Mouse (Mus musculus) MEL (cell line): ENCODE data around the gene Sox5. TPM values are rescaled to one million over a fixed set of nuclear protein-coding genes. Genes with fewer than 3 reads are reported as not detected.

ENCODE experiments used
- DNase-seq: peaks from one replicate; pipeline ENCODE4 v3.0.0; 2011; ENCODE audit warnings: low read depth, low spot score
- H3K27ac ChIP-seq: 2 replicates; pipeline ENCODE4 v1.5.1; 2012; ENCODE audit warnings: low read depth, mild to moderate bottlenecking, control low read depth, low read length, moderate library complexity; ENCODE audit not compliant: control insufficient read depth
- H3K27me3 ChIP-seq, 2 experiments: fragments of 150-350 bp in 1 of 2; sonication (generic) in 1 of 2; 2 replicates each; pipeline ENCODE4 v1.6.1; 2012; ENCODE audit warnings: low read length in 2 of 2, mild to moderate bottlenecking in 2 of 2, improper control_type of control experiment in 1 of 2, moderate library complexity in 1 of 2; ENCODE audit not compliant: insufficient read depth in 2 of 2, control insufficient read depth in 1 of 2
- H3K36me3 ChIP-seq, 2 experiments: 2 replicates each; pipeline ENCODE4 v1.6.1; 2012 to 2014; ENCODE audit warnings: low read length in 2 of 2, improper control_type of control experiment in 1 of 2, inconsistent platforms in 1 of 2, mild to moderate bottlenecking in 1 of 2; ENCODE audit not compliant: insufficient read depth in 2 of 2, control insufficient read depth in 1 of 2
- H3K4me1 ChIP-seq, 2 experiments: fragments of 150-350 bp in 1 of 2; sonication (generic) in 1 of 2; 2 replicates each; pipeline ENCODE4 v1.6.1; 2012; ENCODE audit warnings: low read length in 2 of 2, improper control_type of control experiment in 1 of 2, mild to moderate bottlenecking in 1 of 2; ENCODE audit not compliant: insufficient read depth in 2 of 2, control insufficient read depth in 1 of 2
- H3K4me3 ChIP-seq, 2 experiments: fragments of 150-350 bp in 1 of 2; sonication (generic) in 1 of 2; 2 replicates each; pipeline ENCODE4 v1.5.1; 2012; ENCODE audit warnings: low read depth in 2 of 2, low read length in 2 of 2, mild to moderate bottlenecking in 2 of 2, moderate library complexity in 2 of 2, control low read depth in 1 of 2, improper control_type of control experiment in 1 of 2; ENCODE audit not compliant: control insufficient read depth in 1 of 2, insufficient read depth in 1 of 2
- H3K79me2 ChIP-seq: 2 replicates; pipeline ENCODE4 v1.6.1; 2012; ENCODE audit warnings: mild to moderate bottlenecking, low read length, moderate library complexity; ENCODE audit not compliant: control insufficient read depth, poor library complexity, insufficient read depth
- H3K9ac ChIP-seq: 2 replicates; pipeline ENCODE4 v1.6.1; 2012; ENCODE audit warnings: low read depth, mild to moderate bottlenecking, control low read depth, low read length, moderate library complexity; ENCODE audit not compliant: control insufficient read depth, poor library complexity, severe bottlenecking
- H3K9me3 ChIP-seq: fragments of 150-350 bp; sonication (generic); replicated peaks from 2 replicates; pipeline ENCODE4 v1.6.1; 2012; ENCODE audit warnings: mild to moderate bottlenecking, low read length, improper control_type of control experiment, moderate library complexity; ENCODE audit not compliant: insufficient read depth
- BHLHE40 ChIP-seq: IDR thresholded peaks from 2 replicates; pipeline ENCODE4 v1.6.1; 2012; ENCODE audit warnings: low read depth, mild to moderate bottlenecking, inconsistent platforms, low read length, improper control_type of control experiment, borderline replicate concordance
- CHD1 ChIP-seq: IDR thresholded peaks from 2 replicates; pipeline ENCODE4 v1.6.1; 2012; ENCODE audit warnings: low read depth, mild to moderate bottlenecking, inconsistent platforms, low read length, improper control_type of control experiment
- CHD2 ChIP-seq: IDR thresholded peaks from 2 replicates; pipeline ENCODE4 v1.6.1; 2011; ENCODE audit warnings: low read length, improper control_type of control experiment
- CTCF ChIP-seq, 3 experiments: IDR thresholded peaks in 2 of 3; conservative IDR thresholded peaks in 1 of 3; 2 replicates each; pipeline ENCODE4 v1.5.1; 2011 to 2012; ENCODE audit warnings: low read length in 3 of 3, low read depth in 2 of 3, mild to moderate bottlenecking in 2 of 3, improper control_type of control experiment in 1 of 3, inconsistent platforms in 1 of 3, mixed read lengths in 1 of 3, moderate library complexity in 1 of 3; ENCODE audit not compliant: control insufficient read depth in 1 of 3, insufficient read depth in 1 of 3, poor library complexity in 1 of 3, severe bottlenecking in 1 of 3
- ELF1 ChIP-seq: IDR thresholded peaks from 2 replicates; pipeline ENCODE4 v1.6.1; 2014; ENCODE audit warnings: low read depth, mild to moderate bottlenecking, inconsistent platforms, low read length, improper control_type of control experiment, moderate library complexity
- GABPA ChIP-seq: IDR thresholded peaks from 2 replicates; pipeline ENCODE4 v1.6.1; 2012; ENCODE audit warnings: low read depth, mild to moderate bottlenecking, inconsistent platforms, low read length, improper control_type of control experiment, moderate library complexity
- HCFC1 ChIP-seq: IDR thresholded peaks from 2 replicates; pipeline ENCODE4 v1.6.1; 2012; ENCODE audit warnings: low read depth, mild to moderate bottlenecking, inconsistent platforms, low read length, improper control_type of control experiment, moderate library complexity
- MAX ChIP-seq: IDR thresholded peaks from 2 replicates; pipeline ENCODE4 v1.6.1; 2011; ENCODE audit warnings: low read length, improper control_type of control experiment
- MAZ ChIP-seq: IDR thresholded peaks from 2 replicates; pipeline ENCODE4 v1.6.1; 2012; ENCODE audit warnings: low read depth, mild to moderate bottlenecking, inconsistent platforms, low read length, improper control_type of control experiment
- MXI1 ChIP-seq: IDR thresholded peaks from 2 replicates; pipeline ENCODE4 v1.6.1; 2011; ENCODE audit warnings: mild to moderate bottlenecking, low read depth, low read length, improper control_type of control experiment
- MYB ChIP-seq: IDR thresholded peaks from 2 replicates; pipeline ENCODE4 v1.6.1; 2011; ENCODE audit warnings: mild to moderate bottlenecking, low read depth, low read length, improper control_type of control experiment
- MYC ChIP-seq: IDR thresholded peaks from 2 replicates; pipeline ENCODE4 v1.6.1; 2011; ENCODE audit warnings: low read depth, mild to moderate bottlenecking, low read length, improper control_type of control experiment, moderate library complexity
- NELFE ChIP-seq: IDR thresholded peaks from 2 replicates; pipeline ENCODE4 v1.6.1; 2011; ENCODE audit warnings: low read depth, low read length, improper control_type of control experiment
- NRF1 ChIP-seq: IDR thresholded peaks from 2 replicates; pipeline ENCODE4 v1.6.1; 2014; ENCODE audit warnings: low read depth, mild to moderate bottlenecking, inconsistent platforms, low read length, improper control_type of control experiment, moderate library complexity; ENCODE audit not compliant: poor library complexity, insufficient read depth, severe bottlenecking
- POLR2AphosphoS2 ChIP-seq: IDR thresholded peaks from 2 replicates; pipeline ENCODE4 v1.6.1; 2011; ENCODE audit warnings: low read length, improper control_type of control experiment
- RAD21 ChIP-seq: IDR thresholded peaks from 2 replicates; pipeline ENCODE4 v1.6.1; 2011; ENCODE audit warnings: mild to moderate bottlenecking, low read depth, low read length, improper control_type of control experiment
- RCOR1 ChIP-seq: IDR thresholded peaks from 2 replicates; pipeline ENCODE4 v1.6.1; 2012; ENCODE audit warnings: low read depth, mild to moderate bottlenecking, inconsistent platforms, low read length, improper control_type of control experiment
- SIN3A ChIP-seq: IDR thresholded peaks from 2 replicates; pipeline ENCODE4 v1.6.1; 2012; ENCODE audit warnings: low read length, improper control_type of control experiment, inconsistent platforms
- SMC3 ChIP-seq: IDR thresholded peaks from 2 replicates; pipeline ENCODE4 v1.6.1; 2011; ENCODE audit warnings: low read depth, low read length, improper control_type of control experiment
- TCF12 ChIP-seq: IDR thresholded peaks from 2 replicates; pipeline ENCODE4 v1.6.1; 2014; ENCODE audit warnings: low read depth, mild to moderate bottlenecking, inconsistent platforms, low read length, improper control_type of control experiment, moderate library complexity
- UBTF ChIP-seq: IDR thresholded peaks from 2 replicates; pipeline ENCODE4 v1.6.1; 2012; ENCODE audit warnings: low read depth, mild to moderate bottlenecking, inconsistent platforms, low read length, improper control_type of control experiment, moderate library complexity, borderline replicate concordance; ENCODE audit not compliant: insufficient read depth
- USF1 ChIP-seq: IDR thresholded peaks from 2 replicates; pipeline ENCODE4 v1.6.1; 2014; ENCODE audit warnings: low read depth, mild to moderate bottlenecking, inconsistent platforms, low read length, improper control_type of control experiment, moderate library complexity
- USF2 ChIP-seq, 2 experiments: IDR thresholded peaks; 2 replicates each; pipeline ENCODE4 v1.6.1; 2011 to 2012; ENCODE audit warnings: improper control_type of control experiment in 2 of 2, low read length in 2 of 2, borderline replicate concordance in 1 of 2, inconsistent platforms in 1 of 2, low read depth in 1 of 2, mild to moderate bottlenecking in 1 of 2; ENCODE audit not compliant: insufficient read depth in 1 of 2
- ZC3H11A ChIP-seq: IDR thresholded peaks from 2 replicates; pipeline ENCODE4 v1.6.1; 2012; ENCODE audit warnings: low read depth, mild to moderate bottlenecking, inconsistent platforms, low read length, improper control_type of control experiment
- ZKSCAN1 ChIP-seq: IDR thresholded peaks from 2 replicates; pipeline ENCODE4 v1.6.1; 2012; ENCODE audit warnings: low read depth, mild to moderate bottlenecking, inconsistent platforms, low read length, improper control_type of control experiment, moderate library complexity
- ZMIZ1 ChIP-seq: IDR thresholded peaks from 2 replicates; pipeline ENCODE4 v1.6.1; 2012; ENCODE audit warnings: low read depth, mild to moderate bottlenecking, inconsistent platforms, low read length, improper control_type of control experiment, moderate library complexity
- ZNF384 ChIP-seq: IDR thresholded peaks from 2 replicates; pipeline ENCODE4 v1.6.1; 2012; ENCODE audit warnings: low read depth, mild to moderate bottlenecking, inconsistent platforms, low read length, improper control_type of control experiment
- polyA plus RNA-seq, 2 experiments: library from polyadenylated mRNA; stranded (reverse) in 1 of 2; unstranded in 1 of 2; fragments of >175 nt in 1 of 2; fragments of >200 nt in 1 of 2; gene quantifications; 2 replicates each; pipeline versions ENCODE4 v1.2.1 to v1.2.4; 2012; ENCODE audit warnings: low replicate concordance in 2 of 2, low read depth in 1 of 2; ENCODE audit not compliant: insufficient read length in 2 of 2, insufficient read depth in 1 of 2, missing spikeins in 1 of 2
- total RNA-seq: library from RNA; depleted of rRNA; stranded (reverse); fragments of 300-350 nt; gene quantifications from 2 replicates; pipeline ENCODE4 v1.2.3, GENCODE M21; 2012

Sox5 gene
- total and polyA plus RNA-seq, 3 experiments = 0.19 to 3.0 TPM; not detected in 1

DNA sequence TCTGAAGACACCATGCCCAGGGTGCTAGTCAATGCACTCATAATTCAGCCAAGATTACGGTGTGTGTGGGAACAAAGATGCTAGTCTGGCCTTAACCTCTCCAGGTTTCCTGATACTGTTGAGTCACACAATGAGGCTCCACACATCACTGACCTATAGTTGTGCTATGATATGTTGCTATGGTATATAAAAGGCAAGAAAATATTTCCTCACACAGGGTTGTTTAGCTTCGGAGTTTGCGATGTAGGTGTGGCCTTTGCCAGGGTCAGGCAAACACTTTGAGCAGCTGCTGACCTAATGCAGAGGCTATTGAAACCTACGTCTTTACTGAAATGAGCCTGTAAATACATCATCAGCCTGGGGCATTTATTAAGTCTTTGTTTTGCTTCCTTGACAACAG, 833.7 kb downstream of the Sox5 start:
- H3K9ac ChIP-seq = no peak overlapping the region
- no peaks in the 10 kb centered on the region for H3K27me3 ChIP-seq
- no peaks in the 10 kb centered on the region for H3K36me3 ChIP-seq
- no peak for DNase-seq
- TF ChIP-seq MYB (no peak), CHD1 (no peak), MAX (no peak), USF1 (no peak), ZKSCAN1 (no peak), CTCF (IDR thresholded peaks at IDR 0.05 in 2 of 3, conservative IDR thresholded peaks at IDR 0.05 in 1 of 3; ENCODE audit: control insufficient read depth in 1 of 3, insufficient read depth in 1 of 3, low read depth in 2 of 3, low read length in 3 of 3, poor library complexity in 1 of 3, severe bottlenecking in 1 of 3) (no peak), RCOR1 (no peak), SMC3 (no peak), ZC3H11A (no peak), SIN3A (no peak), HCFC1 (no peak), ZNF384 (no peak), UBTF (no peak), ELF1 (no peak)
- no peak overlapping the region for H3K4me3 ChIP-seq
- H3K79me2 ChIP-seq = no peaks in the 10 kb centered on the region
- no peaks in the 10 kb centered on the region for H3K9me3 ChIP-seq
- no peaks in the 10 kb centered on the region for H3K4me1 ChIP-seq
- no peak overlapping the region for H3K27ac ChIP-seq

DNA sequence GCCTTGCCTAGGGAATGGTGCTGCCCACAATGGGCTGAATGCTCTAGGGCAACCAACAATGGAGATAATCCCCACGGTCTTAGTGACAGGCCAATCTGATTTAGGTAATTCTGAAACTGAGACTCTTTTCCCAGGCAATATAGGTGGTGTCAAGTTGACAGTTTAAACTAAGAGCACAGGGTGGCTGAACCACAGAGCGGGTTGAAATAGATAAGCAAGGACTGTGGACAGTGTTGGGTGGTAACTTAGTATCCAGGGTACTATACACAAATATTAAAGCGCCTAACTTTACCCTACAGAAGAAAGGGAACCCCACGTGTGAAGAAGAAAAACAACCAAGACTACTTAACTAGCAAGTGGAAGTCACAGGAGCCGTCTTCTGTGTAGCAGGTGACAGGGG, 838.7 kb downstream of the Sox5 start:
- Histone ChIP-seq H3K79me2 (no peaks in the 10 kb centered on the region), H3K9me3 (no peaks in the 10 kb centered on the region), H3K4me1 (no peaks in the 10 kb centered on the region), H3K27me3 (no peaks in the 10 kb centered on the region), H3K9ac (no peak overlapping the region), H3K4me3 (no peak overlapping the region), H3K27ac (no peak overlapping the region), H3K36me3 (no peaks in the 10 kb centered on the region)
- DNase-seq = no peak
- no peak for TF ChIP-seq NELFE
- TF ChIP-seq UBTF = no peak

DNA sequence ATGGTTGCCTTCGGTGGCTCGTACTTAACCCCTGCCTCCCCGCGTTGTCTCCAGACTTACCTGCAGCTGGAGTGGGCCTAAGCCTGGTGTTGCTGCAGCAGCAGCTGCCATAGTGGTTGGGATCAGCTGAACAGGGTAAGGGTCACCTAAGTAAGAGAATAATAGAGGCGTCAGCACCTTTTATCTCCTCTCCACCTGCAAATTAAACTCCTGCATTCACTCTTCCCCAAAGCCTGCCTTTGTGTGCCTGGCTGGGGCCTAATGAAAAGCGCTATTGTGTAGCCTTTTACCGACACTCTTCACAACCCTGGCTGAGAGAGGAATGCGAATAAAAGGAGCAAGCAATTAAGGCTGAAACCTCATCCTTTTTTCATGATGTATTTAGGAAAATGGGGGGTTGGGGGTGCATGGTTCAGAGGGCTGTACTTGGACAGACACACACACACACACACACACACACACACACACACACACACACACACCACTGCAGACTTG, 840.4 kb downstream of the Sox5 start:
- Histone ChIP-seq H3K9ac (no peak overlapping the region), H3K9me3 (no peaks in the 10 kb centered on the region), H3K36me3 (no peaks in the 10 kb centered on the region), H3K79me2 (no peaks in the 10 kb centered on the region), H3K27ac (no peak overlapping the region), H3K4me3 (no peak overlapping the region), H3K4me1 (no peaks in the 10 kb centered on the region), H3K27me3 (no peaks in the 10 kb centered on the region)
- DNase-seq = no peak
- TF ChIP-seq MYC = no peak
- no peak for TF ChIP-seq USF2 (IDR thresholded peaks at IDR 0.05; ENCODE audit: borderline replicate concordance in 1 of 2, insufficient read depth in 1 of 2, low read depth in 1 of 2, low read length in 2 of 2)
- TF ChIP-seq ZC3H11A = no peak
- no peak for TF ChIP-seq ZKSCAN1
- TF ChIP-seq UBTF = no peak
- TF ChIP-seq BHLHE40 = no peak
- TF ChIP-seq GABPA = no peak
- TF ChIP-seq SMC3 = no peak
- TF ChIP-seq MAZ = no peak
- no peak for TF ChIP-seq TCF12
- no peak for TF ChIP-seq ZMIZ1
- TF ChIP-seq RAD21 = no peak
- no peak for TF ChIP-seq POLR2AphosphoS2
- no peak for TF ChIP-seq NRF1
- TF ChIP-seq ELF1 = no peak
- TF ChIP-seq CHD2 = no peak
- no peak for TF ChIP-seq MXI1
